Mouse (Mus musculus) heart, adult 11 months (tissue): Measurements from ENCODE around the gene Rap2a.

Experiments
- DNase-seq: peaks from one replicate; pipeline ENCODE4 v3.0.0; 2022

The Rap2a gene

DNA sequence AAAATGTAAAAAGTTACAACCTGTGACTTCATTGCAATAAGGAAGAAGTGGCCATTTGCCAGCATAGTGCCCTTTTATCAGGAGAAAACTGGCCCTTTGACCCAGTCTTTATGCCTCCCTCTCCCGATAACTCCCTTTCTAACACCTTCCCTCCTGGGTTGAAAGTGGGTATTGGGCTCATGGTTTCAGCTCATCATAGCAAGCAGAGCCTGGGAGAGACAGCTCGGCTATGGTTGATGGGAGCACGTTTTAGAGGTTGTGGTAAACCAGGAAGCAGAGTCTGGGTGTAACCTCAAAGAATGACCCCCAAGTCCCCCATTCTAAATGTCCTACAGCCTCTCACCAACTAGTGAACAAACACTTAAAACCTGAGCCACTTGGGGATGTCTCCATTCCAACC, 64.7 kb downstream of the Rap2a start:
- peak; percentile 61 for DNase-seq

DNA sequence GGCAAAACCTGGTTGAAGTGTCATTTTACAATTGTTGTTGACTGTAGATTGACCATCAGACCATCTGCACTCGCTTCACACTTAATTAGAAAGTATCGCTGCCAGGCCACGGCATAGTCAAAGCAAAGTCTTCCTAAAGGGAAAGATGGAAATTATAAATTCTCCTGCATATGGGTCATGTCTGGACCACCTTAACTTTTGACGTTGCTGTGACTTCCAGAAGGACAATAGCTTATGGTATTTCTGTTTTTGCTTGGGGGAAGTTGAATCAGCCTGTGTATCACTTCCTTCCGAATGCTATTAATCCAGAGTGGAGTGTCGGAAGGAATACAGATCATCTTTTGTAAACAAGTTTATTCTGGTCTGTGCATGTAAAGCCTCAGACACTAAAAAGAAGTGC, 65.6 kb downstream of the Rap2a start:
- peak; percentile 51 for DNase-seq

DNA sequence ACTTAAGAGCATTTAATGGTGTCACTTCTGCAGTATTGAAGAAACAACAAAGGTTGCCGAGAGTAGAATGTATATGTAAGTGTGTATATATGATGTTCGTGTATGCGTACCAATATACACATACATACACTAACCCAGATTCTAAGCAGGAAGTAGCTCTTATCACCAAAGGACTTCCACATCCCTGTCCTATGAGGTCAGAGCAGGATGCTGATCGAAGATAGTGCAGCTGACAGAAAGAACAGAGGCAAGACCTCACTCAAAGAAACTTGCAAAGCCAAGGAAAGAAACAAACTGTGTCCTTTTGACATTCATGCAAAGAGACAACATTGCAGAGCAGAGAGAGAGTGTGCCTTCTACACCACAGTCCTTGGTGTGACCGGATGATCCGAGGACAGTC, 66.3 kb downstream of the Rap2a start:
- DNase-seq: peak; percentile 46

DNA sequence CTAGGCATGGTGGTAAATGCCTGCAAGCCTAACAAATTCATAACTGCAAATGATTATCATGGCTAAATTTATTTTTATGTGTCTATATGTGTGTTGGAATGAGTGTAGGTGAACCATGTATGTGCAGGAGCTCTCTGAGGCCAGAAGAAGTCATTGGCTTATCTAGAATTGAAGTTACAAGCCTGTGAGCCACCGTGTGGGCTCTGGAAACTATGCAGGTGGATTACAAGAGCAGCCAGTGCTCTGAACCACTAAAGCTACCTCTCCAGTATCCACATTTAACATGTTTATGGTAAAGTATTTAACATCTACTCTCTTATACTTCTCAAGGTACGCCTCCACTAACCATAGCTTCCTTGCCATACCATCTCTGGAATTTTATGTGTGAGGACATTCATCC, 66.7 kb downstream of the Rap2a start:
- peak; percentile 27 for DNase-seq
